Mouse (Mus musculus): ENCODE measurements around the gene Hoxd13. TPM values are rescaled to one million over a fixed set of nuclear protein-coding genes. Genes with fewer than 3 reads are reported as not detected.
A peak's percentile ranks its signal among the peaks of the same experiment; 100 is the strongest.

The Hoxd13 gene
- total and polyA plus RNA-seq, 2 experiments from 2014 or later = not detected

DNA sequence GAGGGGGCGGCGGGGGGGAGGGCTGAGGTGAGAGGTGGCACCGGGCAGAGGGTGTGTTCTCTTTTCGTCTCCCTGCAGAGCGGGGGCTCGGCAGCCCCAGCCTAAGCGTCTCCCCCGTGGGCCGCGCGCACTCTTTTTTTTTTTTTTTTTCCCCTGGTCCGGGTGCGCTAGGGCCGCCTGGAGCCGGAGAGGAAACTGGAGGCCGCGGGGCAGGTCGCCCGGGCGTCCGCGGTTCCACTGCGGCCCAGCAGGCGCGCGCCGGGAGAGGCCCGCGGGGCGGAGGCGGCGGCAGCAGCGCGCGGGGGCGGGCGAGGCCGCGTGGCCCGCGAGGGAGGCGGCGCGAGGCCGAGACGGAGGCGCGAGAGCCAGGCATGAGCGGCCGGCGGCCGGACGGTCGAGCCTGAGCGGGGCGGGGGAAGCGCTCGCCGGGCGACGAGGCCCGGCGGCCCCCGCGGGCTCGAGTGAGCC, 36.9 kb downstream of the Hoxd13 start:
- Histone ChIP-seq H3K27ac (ENCODE audit: low read depth, low read length) (no peak overlapping the region), H3K4me1 (ENCODE audit: insufficient read depth, low read length) (no peaks in the 10 kb centered on the region), H3K9me3 (ENCODE audit: low read length) (no peaks in the 10 kb centered on the region), H3K9ac (replicated peaks; ENCODE audit: low read length, poor library complexity, severe bottlenecking) (no peak overlapping the region), H3K4me3 (ENCODE audit: low read depth, low read length) (peak overlapping the region; percentile 24), H3K4me2 (ENCODE audit: low read depth, low read length, poor library complexity, severe bottlenecking) (peak overlapping the region; percentile 36), H3K27me3 (ENCODE audit: insufficient read depth, low read length) (peaks cover 86% of the 10 kb centered on the region), H3K36me3 (ENCODE audit: insufficient read depth, low read length) (no peaks in the 10 kb centered on the region)
- under 1% methylated on average over 48 of the region's 66 CpGs for WGBS
- DNase-seq (ENCODE audit: low spot score) = no peak
- no peak for TF ChIP-seq CTCF (IDR thresholded peaks at IDR 0.05)
- no peak for ATAC-seq (ENCODE audit: low FRiP score)

- H3K9ac ChIP-seq (replicated peaks; ENCODE audit: low read length, poor library complexity, severe bottlenecking) = no peak overlapping the region
- no peaks in the 10 kb centered on the region for H3K4me1 ChIP-seq (ENCODE audit: insufficient read depth, low read length)
- H3K9me3 ChIP-seq (ENCODE audit: low read length) = no peaks in the 10 kb centered on the region
- H3K27me3 ChIP-seq (ENCODE audit: insufficient read depth, low read length) = peaks cover 86% of the 10 kb centered on the region
- no peak for ATAC-seq (ENCODE audit: low FRiP score)
- WGBS = under 1% methylated on average over 58 of the region's 85 CpGs
- peak overlapping the region; percentile 36 for H3K4me2 ChIP-seq (ENCODE audit: low read depth, low read length, poor library complexity, severe bottlenecking)
- H3K27ac ChIP-seq (ENCODE audit: low read depth, low read length) = no peak overlapping the region
- TF ChIP-seq CTCF (IDR thresholded peaks at IDR 0.05) = no peak
- DNase-seq (ENCODE audit: low spot score) = no peak
- H3K36me3 ChIP-seq (ENCODE audit: insufficient read depth, low read length) = no peaks in the 10 kb centered on the region
- peak overlapping the region; percentile 24 for H3K4me3 ChIP-seq (ENCODE audit: low read depth, low read length)
Measured at GRCm38 (mm10) chr2:74705467-74706089, 37.5 kb downstream of the Hoxd13 start.

DNA sequence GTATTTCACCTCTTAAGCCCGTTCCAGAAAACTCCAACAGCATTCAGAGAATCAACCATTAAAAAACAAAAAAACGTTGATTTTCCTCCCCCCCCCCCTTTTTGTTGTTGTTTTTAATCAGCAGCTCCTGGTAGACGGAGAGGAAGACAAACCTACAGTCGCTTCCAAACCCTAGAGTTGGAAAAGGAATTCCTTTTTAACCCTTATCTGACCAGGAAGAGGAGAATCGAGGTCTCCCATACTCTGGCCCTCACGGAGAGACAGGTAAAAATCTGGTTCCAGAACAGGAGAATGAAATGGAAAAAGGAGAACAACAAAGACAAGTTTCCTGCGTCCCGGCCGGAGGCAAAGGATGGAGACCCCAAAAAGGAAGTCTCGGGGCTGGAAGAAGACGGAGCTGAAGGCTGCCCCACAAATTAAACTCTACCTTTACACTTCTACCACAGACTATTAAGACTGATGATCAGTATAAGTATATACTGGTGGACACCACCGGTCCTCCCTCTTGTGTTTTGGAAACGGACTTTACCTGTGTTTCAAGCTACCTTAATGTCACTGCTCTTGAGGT, 38.4 kb downstream of the Hoxd13 start:
- H3K9ac ChIP-seq (replicated peaks; ENCODE audit: low read length, poor library complexity, severe bottlenecking) = no peak overlapping the region
- no peak overlapping the region for H3K27ac ChIP-seq (ENCODE audit: low read depth, low read length)
- no peak overlapping the region for H3K4me2 ChIP-seq (ENCODE audit: low read depth, low read length, poor library complexity, severe bottlenecking)
- no peaks in the 10 kb centered on the region for H3K36me3 ChIP-seq (ENCODE audit: insufficient read depth, low read length)
- TF ChIP-seq CTCF (IDR thresholded peaks at IDR 0.05) = no peak
- DNase-seq (ENCODE audit: low spot score) = no peak
- WGBS = 3% methylated on average over 13 of the region's 13 CpGs
- no peak for ATAC-seq (ENCODE audit: low FRiP score)
- no peaks in the 10 kb centered on the region for H3K9me3 ChIP-seq (ENCODE audit: low read length)
- no peaks in the 10 kb centered on the region for H3K4me1 ChIP-seq (ENCODE audit: insufficient read depth, low read length)
- no peak overlapping the region for H3K4me3 ChIP-seq (ENCODE audit: low read depth, low read length)
- peaks cover 83% of the 10 kb centered on the region for H3K27me3 ChIP-seq (ENCODE audit: insufficient read depth, low read length)

DNA sequence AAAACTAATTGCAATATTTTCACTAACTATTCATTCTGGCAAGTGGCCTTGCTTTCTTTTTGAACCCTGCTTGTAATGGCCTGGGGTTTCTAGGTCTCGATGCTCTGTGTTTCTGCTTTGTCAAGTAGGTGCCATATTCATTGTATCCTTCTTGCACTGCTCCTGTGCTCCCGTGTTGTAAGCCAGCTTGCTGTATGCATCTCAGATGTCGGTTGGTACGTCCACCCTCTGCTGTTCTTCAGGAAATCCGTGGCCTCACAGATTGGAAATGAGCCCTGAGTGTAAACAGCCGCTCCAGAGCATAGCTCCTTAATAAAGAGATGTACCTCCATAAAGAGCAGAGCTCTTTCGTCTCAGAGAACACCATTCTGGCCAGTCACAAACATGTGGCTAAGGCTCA, 39.5 kb downstream of the Hoxd13 start:
- Histone ChIP-seq H3K36me3 (ENCODE audit: insufficient read depth, low read length) (no peaks in the 10 kb centered on the region), H3K4me1 (ENCODE audit: insufficient read depth, low read length) (no peaks in the 10 kb centered on the region), H3K4me3 (ENCODE audit: low read depth, low read length) (no peak overlapping the region), H3K27ac (ENCODE audit: low read depth, low read length) (no peak overlapping the region), H3K4me2 (ENCODE audit: low read depth, low read length, poor library complexity, severe bottlenecking) (no peak overlapping the region), H3K9ac (replicated peaks; ENCODE audit: low read length, poor library complexity, severe bottlenecking) (no peak overlapping the region), H3K9me3 (ENCODE audit: low read length) (no peaks in the 10 kb centered on the region), H3K27me3 (ENCODE audit: insufficient read depth, low read length) (peaks cover 91% of the 10 kb centered on the region)
- no peak for ATAC-seq (ENCODE audit: low FRiP score)
- no peak for DNase-seq (ENCODE audit: low spot score)
- 5% methylated on average over 7 of the region's 7 CpGs for WGBS
- no peak for TF ChIP-seq CTCF (IDR thresholded peaks at IDR 0.05)

GRCm38 (mm10) chr2:74708676-74709075, 40.6 kb downstream of the Hoxd13 start:
- H3K9ac ChIP-seq (replicated peaks; ENCODE audit: low read length, poor library complexity, severe bottlenecking) = no peak overlapping the region
- H3K27ac ChIP-seq (ENCODE audit: low read depth, low read length) = no peak overlapping the region
- H3K4me1 ChIP-seq (ENCODE audit: insufficient read depth, low read length) = no peaks in the 10 kb centered on the region
- no peak for TF ChIP-seq CTCF (IDR thresholded peaks at IDR 0.05)
- H3K9me3 ChIP-seq (ENCODE audit: low read length) = no peaks in the 10 kb centered on the region
- peaks cover 91% of the 10 kb centered on the region for H3K27me3 ChIP-seq (ENCODE audit: insufficient read depth, low read length)
- DNase-seq (ENCODE audit: low spot score) (no peak), ATAC-seq (ENCODE audit: low FRiP score) (no peak)
- H3K36me3 ChIP-seq (ENCODE audit: insufficient read depth, low read length) = no peaks in the 10 kb centered on the region
- H3K4me2 ChIP-seq (ENCODE audit: low read depth, low read length, poor library complexity, severe bottlenecking) = no peak overlapping the region
- H3K4me3 ChIP-seq (ENCODE audit: low read depth, low read length) = no peak overlapping the region
- WGBS = 8% methylated on average over 4 of the region's 4 CpGs
